Mouse (Mus musculus) left cerebral cortex, adult 2 months (tissue): ENCODE data around the gene Acadm. TPM values are rescaled to one million over a fixed set of nuclear protein-coding genes. Genes with fewer than 3 reads are reported as not detected.

Experiments
- DNase-seq, 2 experiments: peaks; one replicate each; pipeline ENCODE4 v3.0.0; 2021 to 2022; ENCODE audit warnings: low spot score in 2 of 2, mixed read lengths in 1 of 2; ENCODE audit errors: extremely low spot score in 1 of 2
- H3K27ac ChIP-seq: fragments of 200-600 bp; 2 replicates; pipeline ENCODE4 v1.8.1; 2022
- H3K4me3 ChIP-seq: fragments of 200-600 bp; 2 replicates; pipeline ENCODE4 v1.8.1; 2022
- CTCF ChIP-seq: fragments of 200-600 bp; IDR thresholded peaks from 2 replicates; pipeline ENCODE4 v1.8.1; 2022; ENCODE audit warnings: antibody characterized with exemption, mild to moderate bottlenecking, moderate library complexity
- intact Hi-C: fragments of 180-260 bp; cut with DNase I; formaldehyde crosslinking; loops from one replicate; pipeline ENCODE4 v1.15.1; 2025
- total RNA-seq, 2 experiments: library from RNA; stranded (reverse); gene quantifications; 2 replicates each; pipeline ENCODE4 v1.2.3; 2021

Gene Acadm
- total RNA-seq, 2 experiments from 2014 or later, result 44.8 to 47.3 TPM

- Histone ChIP-seq H3K27ac (peak overlapping the region; percentile 99; the same call in 1 of the 2 replicates), H3K4me3 (peak overlapping the region; percentile 78)
- intact Hi-C loops, result no loop called here
- DNase-seq, result no peak
- no peak for TF ChIP-seq CTCF
Observed at GRCm38 (mm10) chr3:153911197-153911881, 33.1 kb downstream of the Acadm start.

- Histone ChIP-seq H3K4me3 (peak overlapping the region; percentile 78), H3K27ac (no peak overlapping the region)
- DNase-seq, result no peak
- no peak for TF ChIP-seq CTCF
- intact Hi-C loops, result no loop called here
Observed at GRCm38 (mm10) chr3:153910489-153910888, 33.9 kb downstream of the Acadm start.

GRCm38 (mm10) chr3:153908919-153909318 is 35.5 kb downstream of the Acadm start:
- TF ChIP-seq CTCF, result no peak
- no peak overlapping the region for H3K4me3 ChIP-seq
- DNase-seq, result no peak
- no peak overlapping the region for H3K27ac ChIP-seq
- intact Hi-C loops, result no loop called here

GRCm38 (mm10) chr3:153906136-153906871 is 38.1 kb downstream of the Acadm start, which contains the start of gene Msh4:
Gene Msh4 (minus strand): TSS chr3:153906138.
- no peak within 1 kb of the TSS for H3K4me3 ChIP-seq
- TF ChIP-seq CTCF, result no peak
- DNase-seq, result no peak
- no peak within 1 kb of the TSS for H3K27ac ChIP-seq
- intact Hi-C loops, result no loop called here

- intact Hi-C loops, result no loop called here
- no peak overlapping the region for H3K4me3 ChIP-seq
- no peak for DNase-seq
- no peak overlapping the region for H3K27ac ChIP-seq
- no peak for TF ChIP-seq CTCF
Observed at GRCm38 (mm10) chr3:153905251-153906135, 38.9 kb downstream of the Acadm start.

GRCm38 (mm10) chr3:153904586-153904985 is 39.8 kb downstream of the Acadm start:
- H3K4me3 ChIP-seq, result no peak overlapping the region
- intact Hi-C loops, result no loop called here
- DNase-seq, result peak in 1 of 2 experiments; percentile 42
- H3K27ac ChIP-seq, result no peak overlapping the region
- TF ChIP-seq CTCF, result peak; percentile 64

- no peak for DNase-seq
- intact Hi-C loops, result no loop called here
Observed at GRCm38 (mm10) chr3:153902595-153902994, 41.8 kb downstream of the Acadm start.

GRCm38 (mm10) chr3:153901904-153902303 is 42.5 kb downstream of the Acadm start:
- no peak for TF ChIP-seq CTCF
- Histone ChIP-seq H3K27ac (no peak overlapping the region), H3K4me3 (no peak overlapping the region)
- no peak for DNase-seq
- intact Hi-C loops, result no loop called here

More at GRCm38 (mm10) chr3:153902595-153902994, 41.8 kb downstream of the Acadm start:
- H3K4me3 ChIP-seq, result no peak overlapping the region
- H3K27ac ChIP-seq, result no peak overlapping the region
- no peak for TF ChIP-seq CTCF

GRCm38 (mm10) chr3:153897216-153897615 is 47.2 kb downstream of the Acadm start:
- H3K4me3 ChIP-seq, result no peak overlapping the region
- intact Hi-C loops, result loop anchor here (5.0 kb wide), 1 partner anchor 1420 kb away; no protein-coding TSS in a partner anchor
- no peak overlapping the region for H3K27ac ChIP-seq
- no peak for DNase-seq
- no peak for TF ChIP-seq CTCF

- DNase-seq, result no peak
- intact Hi-C loops, result loop anchor here (5.0 kb wide), 1 partner anchor 1418 kb away; no protein-coding TSS in a partner anchor
- no peak for TF ChIP-seq CTCF
- H3K27ac ChIP-seq, result no peak overlapping the region
- H3K4me3 ChIP-seq, result no peak overlapping the region
Observed at GRCm38 (mm10) chr3:153895454-153895853, 49.0 kb downstream of the Acadm start.

- H3K27ac ChIP-seq, result no peak overlapping the region
- intact Hi-C loops, result no loop called here
- TF ChIP-seq CTCF, result no peak
- no peak for DNase-seq
- no peak overlapping the region for H3K4me3 ChIP-seq
Observed at GRCm38 (mm10) chr3:153889188-153889781, 55.1 kb downstream of the Acadm start.
